Mouse (Mus musculus) MN1 (cell line): ENCODE data around the gene Trip10.
"Not testable (repeated sequence)": the region's sequence is repeated elsewhere in the genome, so short reads cannot be mapped to it uniquely, and the experiment has no call there.

ENCODE experiments used
- DNase-seq: peaks from one replicate; pipeline ENCODE4 v3.0.0-alpha.2; 2016; ENCODE audit warnings: low spot score

Trip10 gene

DNA sequence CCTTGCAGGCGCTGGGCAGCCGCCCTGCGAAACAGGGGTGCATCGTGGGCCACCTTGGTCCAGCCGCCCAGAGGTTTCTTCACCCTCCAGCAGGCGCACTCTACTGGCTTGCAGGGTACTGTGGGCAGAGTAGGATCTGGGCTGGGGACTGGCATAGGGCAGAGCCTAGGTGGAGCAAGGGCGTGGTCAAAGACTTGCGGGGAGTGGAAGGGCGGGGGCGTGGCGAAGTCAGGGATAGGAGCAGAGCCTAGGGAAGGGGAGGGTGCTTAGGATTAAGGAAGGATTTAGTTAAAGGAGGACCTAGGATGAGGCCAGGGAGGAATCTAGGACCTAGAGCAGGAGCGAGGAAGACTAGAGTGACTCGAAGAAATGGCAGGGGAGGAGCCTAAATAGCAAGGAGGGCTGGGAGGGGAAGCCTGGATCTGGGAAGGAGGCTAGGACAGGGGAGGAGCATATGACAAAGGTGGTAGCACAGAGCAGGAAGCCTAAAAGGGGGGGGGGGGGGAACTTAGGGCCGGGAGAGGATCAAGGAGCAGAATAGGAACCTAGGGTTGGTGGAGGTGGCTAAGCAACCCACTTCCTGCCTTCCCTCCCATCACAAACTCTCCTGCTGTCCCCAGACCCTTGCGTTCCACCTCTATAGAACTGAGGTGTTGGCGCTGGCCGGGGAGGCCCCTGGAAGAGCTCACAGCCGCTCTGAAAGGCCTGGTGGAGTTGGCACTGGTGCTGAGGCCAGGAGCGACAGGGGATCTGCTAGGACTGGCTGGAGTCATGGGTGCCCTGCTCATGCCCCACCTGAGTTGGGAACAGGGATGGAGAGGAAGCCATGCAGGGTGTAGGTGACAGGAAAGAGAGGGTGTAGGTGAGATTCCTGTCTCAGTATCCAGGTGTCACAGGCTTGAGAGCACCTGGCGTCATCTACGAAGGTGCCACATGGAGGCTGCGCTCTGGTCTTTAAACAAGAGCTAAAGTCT, 16.0 kb downstream of the Trip10 start:
- DNase-seq: no peak

GRCm38 (mm10) chr17:57267556-57268126, 18.4 kb downstream of the Trip10 start:
- no peak for DNase-seq

- no peak for DNase-seq
Measured at GRCm38 (mm10) chr17:57271301-57271700, 22.0 kb downstream of the Trip10 start.

DNA sequence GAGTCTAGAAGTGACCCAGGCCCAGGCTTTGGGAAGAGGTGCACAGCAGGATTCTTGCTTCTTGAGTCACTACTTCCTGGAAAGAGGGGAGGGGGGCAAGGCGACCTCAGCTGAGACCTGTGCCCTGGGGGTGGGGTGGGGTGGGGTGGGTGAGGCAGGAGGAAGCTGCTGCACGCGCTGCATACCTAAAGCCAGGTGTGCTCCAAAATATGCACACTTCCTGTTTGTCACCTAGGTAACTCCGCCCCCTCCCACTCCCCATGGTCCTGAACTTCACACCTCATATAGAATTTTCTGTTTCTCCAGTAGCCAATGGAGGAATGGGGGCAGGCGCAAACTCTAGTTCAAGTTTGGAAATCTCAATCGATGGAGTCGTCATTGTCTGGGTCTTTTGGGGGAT, 24.6 kb downstream of the Trip10 start:
- no peak for DNase-seq

GRCm38 (mm10) chr17:57274686-57275085, 25.4 kb downstream of the Trip10 start:
- DNase-seq: peak; percentile 21

DNA sequence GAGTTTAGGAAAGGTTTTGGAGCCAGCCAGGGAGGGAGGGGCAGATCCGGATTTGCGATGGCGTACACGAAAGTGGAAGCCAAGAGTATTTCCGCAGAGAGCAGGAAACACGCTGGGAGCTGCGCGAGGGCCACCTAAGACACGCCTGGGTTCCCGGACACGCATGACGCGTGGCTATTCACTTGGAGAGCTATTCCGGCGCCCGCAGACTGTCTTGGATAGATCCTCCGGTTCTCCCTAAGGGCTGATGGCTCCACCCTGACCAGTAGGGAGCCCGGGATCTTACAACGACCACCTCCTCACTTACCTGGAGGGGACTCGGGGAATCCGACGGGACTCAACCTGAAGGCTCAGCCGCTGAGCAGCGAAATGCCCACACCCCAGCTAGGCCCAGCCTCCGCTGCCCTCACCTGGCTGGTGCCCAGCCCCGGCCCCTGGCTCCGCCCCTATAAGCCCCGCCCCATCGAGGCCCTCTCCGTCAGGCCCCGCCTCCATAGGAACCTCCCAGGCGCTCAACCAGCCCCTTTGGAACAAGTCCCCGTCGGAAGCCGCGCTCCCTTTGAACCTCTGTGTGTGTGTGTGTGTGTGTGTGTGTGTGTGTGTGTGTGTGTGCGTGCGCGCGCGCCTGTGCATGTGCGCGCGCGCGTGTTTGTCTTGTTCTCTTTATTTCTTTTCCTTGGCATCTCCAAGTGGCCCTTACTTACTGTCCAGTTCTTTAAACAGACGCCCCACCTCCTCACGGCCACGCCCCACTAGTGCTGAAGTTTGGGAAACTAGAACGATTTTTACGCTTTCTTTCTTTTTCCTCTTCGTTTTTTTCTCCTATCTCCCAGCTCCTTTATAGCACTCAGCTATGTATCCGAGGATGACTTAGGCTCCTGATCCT, 26.1 kb downstream of the Trip10 start:
- peak; percentile 78 for DNase-seq

- peak; percentile 44 for DNase-seq
Measured at GRCm38 (mm10) chr17:57275997-57276351, 26.7 kb downstream of the Trip10 start.

DNA sequence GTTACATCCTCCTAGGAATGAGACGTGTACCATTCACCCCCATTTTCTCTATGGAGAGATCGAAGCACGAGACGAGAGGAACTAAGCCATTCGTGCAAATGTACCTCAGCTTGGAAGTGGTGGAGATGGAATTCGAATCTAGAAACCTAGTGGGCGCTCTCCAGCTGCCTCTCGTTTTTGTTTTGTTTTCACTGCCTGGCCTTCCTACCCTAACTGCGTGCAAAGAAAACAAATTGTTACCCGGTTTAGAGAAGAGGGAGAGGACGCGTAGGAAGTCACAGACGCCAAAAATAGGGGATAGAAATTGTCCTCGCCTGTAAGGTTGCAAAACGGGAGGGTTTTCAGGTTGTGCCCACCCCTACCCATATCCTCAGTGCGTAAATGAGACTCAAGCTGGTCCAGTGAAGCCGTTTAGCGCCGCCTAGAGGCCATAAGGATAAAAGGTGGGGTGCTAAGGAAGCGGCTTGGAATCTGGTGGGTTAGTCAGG, 27.4 kb downstream of the Trip10 start:
- DNase-seq: peak; percentile 88

- not testable (repeated sequence) for DNase-seq
Measured at GRCm38 (mm10) chr17:57277598-57278261, 28.5 kb downstream of the Trip10 start.

GRCm38 (mm10) chr17:57278537-57278936, 29.3 kb downstream of the Trip10 start:
- no peak for DNase-seq

DNA sequence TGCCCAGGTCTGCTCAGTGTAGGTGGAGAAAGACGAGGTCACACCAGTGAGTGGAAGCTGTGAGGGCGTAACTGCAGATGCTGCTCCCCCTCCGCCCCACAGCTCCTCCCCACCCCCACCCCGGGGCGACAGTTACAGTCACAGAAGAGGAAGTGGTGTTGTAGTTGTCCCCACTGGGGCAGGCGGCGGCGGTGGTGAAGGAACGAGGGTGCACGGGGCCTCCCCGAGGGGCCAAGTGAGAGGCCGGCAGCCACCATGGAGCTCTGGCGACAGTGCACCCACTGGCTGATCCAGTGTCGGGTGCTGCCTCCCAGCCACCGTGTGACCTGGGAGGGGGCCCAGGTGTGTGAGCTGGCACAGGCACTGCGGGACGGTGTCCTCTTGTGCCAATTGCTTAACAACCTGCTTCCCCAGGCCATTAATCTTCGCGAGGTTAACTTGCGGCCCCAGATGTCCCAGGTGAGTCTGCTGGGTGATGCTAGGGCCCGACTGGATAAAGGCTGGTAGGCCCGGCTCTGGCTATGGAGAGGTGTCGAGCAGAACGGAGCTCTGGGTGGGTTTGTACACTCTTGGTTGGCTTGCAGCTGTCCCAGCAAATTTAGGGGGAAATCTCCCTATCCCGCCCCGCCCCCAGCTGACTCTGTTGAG, 29.8 kb downstream of the Trip10 start, which contains the start of gene Vav1:
TSS of gene Vav1 (plus strand) at position 158 of the 648 bp plus-strand sequence.
- DNase-seq: no peak

GRCm38 (mm10) chr17:57279591-57280224, 30.5 kb downstream of the Trip10 start:
- no peak for DNase-seq

GRCm38 (mm10) chr17:57280411-57280810, 31.2 kb downstream of the Trip10 start:
- DNase-seq: no peak

DNA sequence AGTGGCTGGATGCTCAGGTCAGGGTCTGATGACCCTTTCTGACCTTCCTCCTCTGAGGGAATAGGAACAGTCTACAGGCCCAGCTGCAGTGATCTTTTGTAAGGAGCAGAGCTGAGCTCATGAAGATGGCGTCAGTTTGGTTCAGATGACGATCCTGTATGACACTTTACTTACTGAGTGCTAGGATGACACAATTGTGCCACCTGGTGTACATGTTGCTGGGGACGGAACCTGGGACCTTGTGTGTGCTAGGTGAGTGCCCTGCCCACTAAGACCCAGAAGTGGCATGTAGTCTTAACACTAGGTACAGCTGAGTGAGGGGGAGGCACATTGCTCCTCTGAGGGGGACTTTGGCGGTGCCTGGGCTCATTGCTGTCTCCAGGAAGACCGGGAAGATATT, 34.7 kb downstream of the Trip10 start:
- DNase-seq: no peak

GRCm38 (mm10) chr17:57285077-57285476, 35.8 kb downstream of the Trip10 start:
- no peak for DNase-seq

- DNase-seq: no peak
Measured at GRCm38 (mm10) chr17:57286718-57287355, 37.6 kb downstream of the Trip10 start.

GRCm38 (mm10) chr17:57289252-57289651, 40.0 kb downstream of the Trip10 start:
- no peak for DNase-seq

- DNase-seq: no peak
Measured at GRCm38 (mm10) chr17:57290001-57290670, 40.9 kb downstream of the Trip10 start.

DNA sequence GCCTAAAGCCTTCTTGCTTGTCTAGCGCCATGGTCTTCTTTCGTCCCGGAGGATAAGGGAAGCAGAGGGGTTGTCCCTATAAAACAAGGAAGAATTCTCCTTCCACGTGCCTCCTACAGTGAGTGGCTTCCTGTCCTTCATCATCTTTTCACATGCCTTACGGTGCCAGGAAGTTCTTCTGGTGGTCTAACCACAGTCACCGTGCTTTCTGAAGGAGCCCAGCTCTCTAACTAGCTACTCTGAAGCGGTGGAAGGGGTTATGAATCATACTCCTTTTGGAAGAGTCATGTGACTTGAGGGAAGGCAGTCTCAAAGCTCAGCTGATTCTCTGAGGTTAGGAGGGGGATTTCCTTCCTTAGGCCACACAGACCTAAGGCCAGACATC, 41.4 kb downstream of the Trip10 start:
- DNase-seq: no peak

- no peak for DNase-seq
Measured at GRCm38 (mm10) chr17:57292302-57292701, 43.0 kb downstream of the Trip10 start.
